Comparison of ENCODE assay signal across 10 mouse cellular contexts in the genomic region with DNA sequence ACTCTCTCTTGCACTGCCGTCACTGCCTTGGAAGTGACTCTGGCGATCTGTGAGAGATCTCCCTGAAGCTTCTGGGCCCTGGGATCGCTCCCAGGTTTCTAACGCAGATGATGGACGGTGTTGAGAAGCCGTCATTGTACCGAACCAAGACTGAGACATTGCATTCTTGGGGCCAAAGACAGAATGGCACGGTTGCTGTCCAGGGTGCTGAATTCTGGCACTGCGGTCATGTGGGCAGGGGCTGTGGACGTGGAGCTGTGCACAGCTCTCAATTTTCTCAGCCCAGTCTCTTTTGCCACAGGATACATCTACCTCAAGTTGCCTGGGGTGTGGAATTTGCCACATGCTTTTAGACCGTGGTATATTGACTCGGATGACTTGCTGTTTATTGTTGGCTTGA. TPM values are rescaled to one million over a fixed set of nuclear protein-coding genes. Genes with fewer than 3 reads are reported as not detected.
DNase-seq lines count a peak whose midpoint lies in the region; ATAC-seq and TF ChIP-seq lines count a peak whose summit lies in the region.
"Had no signal": no experiment of that assay in that cellular context is flagged by ENCODE, and none has a peak within 500 bp of the region (broad histone marks: within the 10 kb centered on the region; RNA-seq: fewer than 3 reads in every experiment).

No protein-coding gene starts in this region.

- H3K27me3 ChIP-seq in MEL (ENCODE audit: control insufficient read depth in 1 of 2, insufficient read depth in 2 of 2, low read length in 2 of 2): peaks cover 10 to 13% of the 10 kb centered on the region in 2 experiments
- H3K27me3 ChIP-seq in limb, embryonic 14.5 days (ENCODE audit: control insufficient read depth, insufficient read depth, low read length): no peaks in the 10 kb centered on the region
- no peaks in the 10 kb centered on the region for H3K27me3 ChIP-seq in intestine, embryonic 15.5 days (replicated peaks)
- H3K27me3 ChIP-seq: embryonic facial prominence, embryonic 13.5 days had no signal

- intact Hi-C loops in left cerebral cortex, postnatal 4 days (cut with DNase I): no loop called here
- intact Hi-C loops in left cerebral cortex, postnatal 36 days (cut with DNase I): no loop called here

- TF ChIP-seq CTCF in MEL (IDR thresholded peaks at IDR 0.05 in 2 of 3, conservative IDR thresholded peaks at IDR 0.05 in 1 of 3; ENCODE audit: control insufficient read depth in 1 of 3, insufficient read depth in 1 of 3, low read depth in 2 of 3, low read length in 3 of 3, poor library complexity in 1 of 3, severe bottlenecking in 1 of 3): no peak

- no peak for TF ChIP-seq RAD21 in MEL (IDR thresholded peaks at IDR 0.05; ENCODE audit: low read depth, low read length)

- no peak overlapping the region for H3K27ac ChIP-seq in MEL (ENCODE audit: control insufficient read depth, low read depth, low read length)
- H3K27ac ChIP-seq in limb, embryonic 14.5 days (replicated peaks; ENCODE audit: low read depth, low read length): no peak overlapping the region
- no peak overlapping the region for H3K27ac ChIP-seq in intestine, embryonic 15.5 days
- H3K27ac ChIP-seq: embryonic facial prominence, embryonic 13.5 days; macrophage had no signal

- WGBS in limb, embryonic 14.5 days: 32% methylated on average over 12 of the region's 12 CpGs
- 19% methylated on average over 12 of the region's 12 CpGs for WGBS in intestine, embryonic 15.5 days

- no peaks in the 10 kb centered on the region for H3K4me1 ChIP-seq in MEL (ENCODE audit: control insufficient read depth in 1 of 2, insufficient read depth in 2 of 2, low read length in 2 of 2)
- H3K4me1 ChIP-seq in limb, embryonic 14.5 days (ENCODE audit: control insufficient read depth, insufficient read depth, low read length): no peaks in the 10 kb centered on the region
- no peaks in the 10 kb centered on the region for H3K4me1 ChIP-seq in intestine, embryonic 15.5 days (replicated peaks)
- H3K4me1 ChIP-seq: embryonic facial prominence, embryonic 13.5 days had no signal

- no peaks in the 10 kb centered on the region for H3K9me3 ChIP-seq in MEL (replicated peaks; ENCODE audit: insufficient read depth, low read length)
- H3K9me3 ChIP-seq in limb, embryonic 14.5 days (ENCODE audit: control insufficient read depth, low read length): no peaks in the 10 kb centered on the region
- H3K9me3 ChIP-seq in intestine, embryonic 15.5 days: no peaks in the 10 kb centered on the region
- H3K9me3 ChIP-seq: embryonic facial prominence, embryonic 13.5 days had no signal

- no peak overlapping the region for H3K4me2 ChIP-seq in limb, embryonic 14.5 days (replicated peaks; ENCODE audit: low read depth, low read length, severe bottlenecking)
- H3K4me2 ChIP-seq in intestine, embryonic 15.5 days (replicated peaks): no peak overlapping the region
- H3K4me2 ChIP-seq: embryonic facial prominence, embryonic 13.5 days had no signal

- H3K79me2 ChIP-seq in MEL (ENCODE audit: control insufficient read depth, insufficient read depth, low read length, poor library complexity): no peaks in the 10 kb centered on the region

- H3K36me3 ChIP-seq in MEL (ENCODE audit: control insufficient read depth in 1 of 2, insufficient read depth in 2 of 2, low read length in 2 of 2): no peaks in the 10 kb centered on the region
- H3K36me3 ChIP-seq in limb, embryonic 14.5 days (ENCODE audit: control insufficient read depth, insufficient read depth, low read length): no peaks in the 10 kb centered on the region
- no peaks in the 10 kb centered on the region for H3K36me3 ChIP-seq in intestine, embryonic 15.5 days
- H3K36me3 ChIP-seq: embryonic facial prominence, embryonic 13.5 days had no signal

- peak; percentile 13 for DNase-seq in left cerebral cortex, postnatal 4 days
- DNase-seq in left cerebral cortex, postnatal 36 days (ENCODE audit: low spot score in 2 of 2): no peak
- DNase-seq in MEL (ENCODE audit: low read depth, low spot score): peak; percentile 72
- DNase-seq in embryo, embryonic 10 days (ENCODE audit: low spot score): peak; percentile 84
- peak; percentile 64 for DNase-seq in limb, embryonic 14.5 days (ENCODE audit: low spot score)
- peak; percentile 42 to 84 for DNase-seq in spleen, postnatal 4 days (ENCODE audit: low spot score in 2 of 2)
- no peak for DNase-seq in cerebellum, adult 18-20 months

- no peak overlapping the region for H3K9ac ChIP-seq in MEL (ENCODE audit: control insufficient read depth, low read depth, low read length, poor library complexity, severe bottlenecking)
- no peak overlapping the region for H3K9ac ChIP-seq in limb, embryonic 14.5 days (ENCODE audit: low read depth, low read length, severe bottlenecking)
- H3K9ac ChIP-seq in intestine, embryonic 15.5 days: no peak overlapping the region
- H3K9ac ChIP-seq: embryonic facial prominence, embryonic 13.5 days had no signal

- no peak for TF ChIP-seq EP300 in MEL (IDR thresholded peaks at IDR 0.05; ENCODE audit: low read depth in 1 of 2, low read length in 2 of 2)

- ATAC-seq in limb, embryonic 14.5 days (ENCODE audit: low FRiP score, low read depth): no peak
- no peak for ATAC-seq in intestine, embryonic 15.5 days

- H3K4me3 ChIP-seq in MEL (ENCODE audit: control insufficient read depth in 1 of 2, insufficient read depth in 1 of 2, low read depth in 2 of 2, low read length in 2 of 2): no peak overlapping the region
- H3K4me3 ChIP-seq in limb, embryonic 14.5 days (replicated peaks; ENCODE audit: low read length): no peak overlapping the region
- H3K4me3 ChIP-seq in intestine, embryonic 15.5 days (replicated peaks): no peak overlapping the region
- H3K4me3 ChIP-seq: embryonic facial prominence, embryonic 13.5 days had no signal

- TF ChIP-seq POLR2A in MEL (IDR thresholded peaks at IDR 0.05; ENCODE audit: control insufficient read depth in 1 of 2, insufficient read depth in 1 of 2, low read depth in 1 of 2, low read length in 2 of 2, poor library complexity in 1 of 2): no peak
- no peak for TF ChIP-seq POLR2A in limb, embryonic 14.5 days (IDR thresholded peaks at IDR 0.05; ENCODE audit: borderline replicate concordance, extremely low read depth, insufficient read depth, insufficient read length)

TF ChIP-seq in MEL, 35 proteins besides CTCF, POLR2A, EP300 and RAD21 (continues in another document):
- TF ChIP-seq POLR2AphosphoS2 (IDR thresholded peaks at IDR 0.05; ENCODE audit: low read length) (no peak), MAX (IDR thresholded peaks at IDR 0.05; ENCODE audit: low read length) (peak; percentile 62; the same call in 1 of the 2 replicates), GATA1 (IDR thresholded peaks at IDR 0.05; ENCODE audit: low read depth, low read length) (no peak), E2F4 (IDR thresholded peaks at IDR 0.05; ENCODE audit: borderline replicate concordance, low read depth, low read length) (no peak), JUND (IDR thresholded peaks at IDR 0.05; ENCODE audit: low read depth, low read length) (no peak), USF2 (IDR thresholded peaks at IDR 0.05; ENCODE audit: borderline replicate concordance in 1 of 2, insufficient read depth in 1 of 2, low read depth in 1 of 2, low read length in 2 of 2) (no peak), POLR2AphosphoS5 (IDR thresholded peaks at IDR 0.05; ENCODE audit: borderline replicate concordance, low read depth, low read length) (no peak), UBTF (IDR thresholded peaks at IDR 0.05; ENCODE audit: borderline replicate concordance, insufficient read depth, low read depth, low read length) (no peak), SMC3 (IDR thresholded peaks at IDR 0.05; ENCODE audit: low read depth, low read length) (no peak), MYC (IDR thresholded peaks at IDR 0.05; ENCODE audit: low read depth, low read length) (no peak), USF1 (IDR thresholded peaks at IDR 0.05; ENCODE audit: low read depth, low read length) (peak; percentile 42; the same call in 1 of the 2 replicates), NRF1 (IDR thresholded peaks at IDR 0.05; ENCODE audit: insufficient read depth, low read depth, low read length, poor library complexity, severe bottlenecking) (no peak), ZC3H11A (IDR thresholded peaks at IDR 0.05; ENCODE audit: low read depth, low read length) (no peak), TAL1 (IDR thresholded peaks at IDR 0.05; ENCODE audit: low read length) (no peak), MAFK (IDR thresholded peaks at IDR 0.05; ENCODE audit: borderline replicate concordance, low read depth, low read length) (no peak), MYB (IDR thresholded peaks at IDR 0.05; ENCODE audit: low read depth, low read length) (no peak), SIN3A (IDR thresholded peaks at IDR 0.05; ENCODE audit: low read length) (peak; percentile 71)

RNA-seq across cellular contexts. Expression of gene Gja10, which starts 1.4 kb away (rescaled TPM):
- not detected for total RNA-seq in left cerebral cortex, postnatal 4 days (2021)
- not detected for total RNA-seq in left cerebral cortex, postnatal 36 days (2021)
- not detected in 2 replicates for total RNA-seq in MEL (2012; rRNA removed)
- not detected for polyA plus RNA-seq in MEL (2012; ENCODE audit: insufficient read depth in 1 of 2, insufficient read length in 2 of 2, low read depth in 1 of 2, low replicate concordance in 2 of 2, missing spikeins in 1 of 2)
- polyA plus RNA-seq in limb, embryonic 14.5 days (2012; rRNA removed): not detected in 2 replicates
- not detected in 2 replicates for polyA plus RNA-seq in limb, embryonic 14.5 days (2014; fragmentation: Nextera tagmentation; extraction: Ambion mirVana)
- polyA plus RNA-seq in intestine, embryonic 15.5 days (2015; fragmentation: Nextera tagmentation; extraction: Ambion mirVana): not detected in 2 replicates
- polyA plus RNA-seq: embryonic facial prominence, embryonic 13.5 days; macrophage had no signal

RNA-seq across cellular contexts. Expression of gene Casp8ap2, which starts 14.1 kb away (rescaled TPM):
- total RNA-seq in left cerebral cortex, postnatal 4 days (2021): 10 to 100 TPM; 13.5 to 14.6 TPM
- 10 to 100 TPM in 1 of 2 experiments, 1 to 10 TPM in 1; 8.4 to 11.7 TPM for total RNA-seq in left cerebral cortex, postnatal 36 days (2021)
- total RNA-seq in MEL (2012; rRNA removed): 29.8 and 31.1 TPM in 2 replicates
- 10 to 100 TPM; 18.2 to 93.5 TPM for polyA plus RNA-seq in MEL (2012; ENCODE audit: insufficient read depth in 1 of 2, insufficient read length in 2 of 2, low read depth in 1 of 2, low replicate concordance in 2 of 2, missing spikeins in 1 of 2)
- polyA plus RNA-seq in limb, embryonic 14.5 days (2012; rRNA removed): 10.5 and 13.6 TPM in 2 replicates
- polyA plus RNA-seq in limb, embryonic 14.5 days (2014; fragmentation: Nextera tagmentation; extraction: Ambion mirVana): 55.2 and 56.0 TPM in 2 replicates
- polyA plus RNA-seq in intestine, embryonic 15.5 days (2015; fragmentation: Nextera tagmentation; extraction: Ambion mirVana): 45.9 and 47.8 TPM in 2 replicates

RNA-seq across cellular contexts. Expression of gene Mdn1, which starts 55.8 kb away (rescaled TPM):
- 10 to 100 TPM; 50.5 to 50.8 TPM for total RNA-seq in left cerebral cortex, postnatal 4 days (2021)
- 10 to 100 TPM; 21.2 to 37.8 TPM for total RNA-seq in left cerebral cortex, postnatal 36 days (2021)
- total RNA-seq in MEL (2012; rRNA removed): 47.9 and 49.8 TPM in 2 replicates
- polyA plus RNA-seq in MEL (2012; ENCODE audit: insufficient read depth in 1 of 2, insufficient read length in 2 of 2, low read depth in 1 of 2, low replicate concordance in 2 of 2, missing spikeins in 1 of 2): 10 to 100 TPM; 16.1 to 44.5 TPM
- polyA plus RNA-seq in limb, embryonic 14.5 days (2012; rRNA removed): 28.9 and 34.0 TPM in 2 replicates
- polyA plus RNA-seq in limb, embryonic 14.5 days (2014; fragmentation: Nextera tagmentation; extraction: Ambion mirVana): 16.7 and 21.1 TPM in 2 replicates
- polyA plus RNA-seq in intestine, embryonic 15.5 days (2015; fragmentation: Nextera tagmentation; extraction: Ambion mirVana): 10.8 and 13.8 TPM in 2 replicates

Comparison
In these comparisons a context has a peak if more than half of its experiments do, and no peak if none do; other contexts are left out.
1. DNase-seq: peak in left cerebral cortex, postnatal 4 days (single experiment), MEL (single experiment), embryo, embryonic 10 days (single experiment), limb, embryonic 14.5 days (single experiment) and spleen, postnatal 4 days (2 of 2); none in left cerebral cortex, postnatal 36 days (0 of 2) and cerebellum, adult 18-20 months (0 of 2).